Mouse (Mus musculus) CD8-positive naive resting alpha-beta T cell, adult 2 months (primary cell): ENCODE measurements at regions not wholly inside any gene's neighbourhood (a gene's known extent, or its start where the extent isn't known, plus 50 kb on each side); places are given as distances from the start of the nearest gene placed in this dataset.

Source experiments
- DNase-seq, 2 experiments: peaks; one replicate each; pipeline ENCODE4 v3.0.0; 2022; ENCODE audit warnings: low read depth in 2 of 2, low spot score in 2 of 2

DNA sequence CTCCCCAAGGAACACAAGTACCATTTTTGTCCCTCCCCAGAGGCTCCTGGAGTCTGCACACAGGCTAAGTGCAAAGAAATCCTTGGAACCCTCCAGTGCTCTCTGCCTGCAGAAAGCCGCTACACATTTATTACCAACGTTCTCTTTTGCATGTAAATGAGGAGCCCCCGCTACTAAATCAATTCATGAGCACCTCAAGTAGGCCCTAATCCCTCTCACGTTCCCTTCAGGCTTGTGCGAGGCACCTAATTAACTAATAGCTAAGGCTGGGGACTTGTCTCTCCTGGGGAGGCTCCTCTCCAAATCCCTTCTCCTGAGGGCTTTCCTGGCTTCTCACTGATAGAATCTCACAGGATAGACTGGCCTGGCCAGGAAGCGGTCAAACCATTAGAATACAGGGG, 568.6 kb upstream of the Adam5 start:
- DNase-seq = no peak

DNA sequence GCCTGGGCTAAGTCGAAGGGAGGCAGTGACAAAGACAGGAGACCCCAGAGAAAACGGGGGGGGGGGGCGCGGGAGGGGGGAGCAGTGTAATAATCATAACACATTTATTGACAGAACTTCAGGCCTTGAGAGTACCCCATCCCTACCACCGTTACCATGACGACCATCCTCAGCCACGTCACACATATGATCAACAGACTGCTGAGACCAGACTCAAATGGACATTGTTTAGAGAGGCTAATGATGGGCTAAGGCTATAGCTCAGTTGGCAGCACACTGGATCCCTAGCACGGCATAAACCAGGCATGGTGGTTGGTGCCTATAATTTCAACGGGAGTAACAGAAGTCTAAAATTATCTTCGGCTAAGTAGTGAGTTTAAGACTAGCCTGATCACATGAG, 565.8 kb upstream of the Adam5 start:
- no peak for DNase-seq

DNA sequence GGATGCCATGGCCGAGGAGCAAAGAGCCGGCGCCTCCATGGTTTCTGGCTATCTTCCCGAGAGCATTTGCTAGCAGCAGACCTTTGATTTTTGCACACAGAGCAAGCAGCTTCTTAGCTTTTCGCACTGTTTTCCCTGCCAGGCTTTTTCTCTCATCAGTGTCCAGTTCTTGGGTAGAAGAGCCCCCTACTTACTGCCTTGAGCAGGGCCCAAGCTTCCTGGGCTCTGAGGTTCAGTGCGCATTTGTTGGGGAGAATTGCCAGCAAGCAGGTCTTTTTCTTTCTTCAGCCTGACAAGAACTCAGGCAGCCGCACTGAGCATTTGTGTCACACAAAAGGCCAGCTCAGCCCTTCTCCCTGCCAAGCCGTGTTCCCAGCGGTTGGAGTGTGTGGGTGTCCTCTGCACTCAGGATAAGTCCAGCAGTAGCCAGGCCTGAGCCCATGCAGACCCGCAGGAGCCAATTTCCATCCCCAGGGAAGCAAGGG, 565.2 kb upstream of the Adam5 start:
- no peak for DNase-seq

DNA sequence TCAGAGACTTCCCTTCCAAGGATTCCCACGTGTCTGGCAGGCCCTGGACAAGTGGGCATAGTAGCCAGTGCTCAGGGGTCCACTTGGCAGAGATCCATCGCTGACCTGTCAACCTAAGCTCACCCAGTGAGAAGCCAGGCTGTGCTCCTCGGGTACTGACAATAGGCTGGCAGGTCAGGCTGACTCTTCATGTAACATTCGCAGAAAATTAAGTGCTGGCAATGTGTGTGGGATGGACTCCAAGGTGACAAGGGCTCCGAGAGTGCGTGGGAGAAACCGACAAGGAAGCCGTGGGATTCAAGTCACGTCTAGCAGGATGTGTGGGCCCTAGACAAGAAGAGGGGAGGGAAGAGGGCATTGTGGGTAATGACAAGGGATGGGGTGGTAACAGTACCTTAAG, 564.6 kb upstream of the Adam5 start:
- DNase-seq = no peak

DNA sequence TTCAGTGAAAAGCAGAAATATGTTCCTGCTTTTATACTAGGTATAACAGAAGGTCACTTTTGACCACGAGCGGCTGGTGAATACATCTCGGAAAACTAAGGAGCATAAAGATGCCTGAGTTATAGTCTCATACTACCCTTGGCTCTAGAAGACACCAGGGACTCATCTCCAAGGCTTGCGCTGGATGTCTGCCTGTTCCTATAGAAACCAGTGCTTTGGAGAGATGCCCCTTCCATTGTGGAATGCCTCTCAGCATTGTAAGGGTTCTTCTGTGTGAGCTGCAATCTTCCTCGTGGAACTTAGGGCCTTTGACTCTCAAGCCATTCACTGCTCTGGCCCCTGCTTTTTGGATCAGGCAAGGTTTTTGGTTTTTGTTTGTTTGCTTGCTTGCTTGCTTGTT, 561.0 kb upstream of the Adam5 start:
- DNase-seq = no peak

DNA sequence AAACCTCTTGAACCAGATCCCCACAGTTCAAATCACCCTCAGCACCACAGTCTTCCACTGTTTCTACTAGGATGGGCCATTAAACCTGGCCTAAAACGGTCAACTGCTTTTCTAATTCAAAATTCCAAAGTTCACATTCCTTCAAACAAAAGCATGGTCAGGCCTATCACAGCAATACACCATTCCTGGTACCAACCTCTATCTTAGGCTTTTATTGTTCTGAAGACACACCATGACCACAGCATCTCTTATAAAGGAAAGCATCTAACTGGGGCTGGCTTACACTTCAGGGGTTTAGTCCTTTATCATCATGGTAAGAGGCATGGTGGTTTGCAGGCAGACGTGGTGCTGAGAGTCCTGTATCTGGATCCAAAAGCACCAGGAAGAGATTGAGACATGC, 560.4 kb upstream of the Adam5 start:
- DNase-seq = no peak

DNA sequence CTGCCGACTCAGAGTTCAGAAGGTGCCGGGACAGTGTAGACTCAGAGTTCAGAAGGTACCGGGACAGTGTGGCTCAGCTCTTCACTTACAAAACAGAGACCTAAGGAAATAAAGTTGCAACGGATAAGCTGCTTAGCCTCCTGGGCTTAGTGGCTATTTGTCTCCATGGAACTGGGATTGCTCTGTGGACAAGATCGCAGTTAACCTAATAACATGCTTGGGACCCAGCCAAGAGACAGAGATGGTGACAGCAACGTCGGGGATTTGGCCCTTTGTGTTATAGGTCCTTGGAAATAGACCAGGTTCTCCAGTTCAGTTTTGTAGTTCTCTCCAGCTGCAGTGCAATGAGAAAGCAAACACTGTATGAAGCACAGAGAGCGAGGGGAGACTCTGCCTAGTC, 549.1 kb upstream of the Adam5 start:
- DNase-seq = no peak

DNA sequence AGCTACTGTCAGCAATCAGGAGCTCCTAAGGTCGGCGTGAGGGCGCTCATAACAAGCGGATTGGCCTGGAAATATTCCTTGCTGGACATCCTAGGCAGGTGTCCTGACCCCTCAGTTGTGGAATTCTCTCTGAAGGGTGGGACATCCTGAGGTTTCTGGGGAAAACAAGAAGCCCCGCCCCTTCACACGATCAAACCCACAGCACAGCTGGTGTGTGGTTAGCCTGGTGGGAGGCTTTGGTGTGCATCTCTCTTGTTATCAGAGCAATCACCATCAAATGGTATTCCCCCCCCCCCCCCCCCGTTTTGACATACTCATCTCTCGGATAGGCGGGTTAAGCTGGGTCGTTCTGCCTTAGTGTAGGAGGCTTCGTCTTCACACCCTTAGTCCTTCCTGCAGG, 546.8 kb upstream of the Adam5 start:
- DNase-seq = no peak

DNA sequence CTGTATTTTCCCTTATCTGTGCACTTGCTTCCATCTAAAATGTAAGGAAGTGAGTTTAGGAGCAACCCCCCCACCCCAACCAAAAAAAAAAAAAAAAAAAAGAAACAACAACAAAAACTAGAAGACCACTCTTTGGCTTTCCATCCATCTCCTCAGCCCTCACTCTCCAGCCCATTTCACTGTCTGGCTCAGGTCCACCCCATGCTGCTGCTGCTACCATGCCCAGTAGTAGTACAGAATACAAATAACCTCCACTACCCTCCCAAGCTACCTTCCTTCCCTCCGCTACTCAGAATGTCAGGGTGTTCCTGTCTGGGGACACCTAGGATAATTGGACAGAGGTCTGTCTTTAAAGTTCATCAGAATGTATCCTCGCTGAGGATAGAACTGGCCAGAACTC, 545.2 kb upstream of the Adam5 start:
- DNase-seq = no peak

DNA sequence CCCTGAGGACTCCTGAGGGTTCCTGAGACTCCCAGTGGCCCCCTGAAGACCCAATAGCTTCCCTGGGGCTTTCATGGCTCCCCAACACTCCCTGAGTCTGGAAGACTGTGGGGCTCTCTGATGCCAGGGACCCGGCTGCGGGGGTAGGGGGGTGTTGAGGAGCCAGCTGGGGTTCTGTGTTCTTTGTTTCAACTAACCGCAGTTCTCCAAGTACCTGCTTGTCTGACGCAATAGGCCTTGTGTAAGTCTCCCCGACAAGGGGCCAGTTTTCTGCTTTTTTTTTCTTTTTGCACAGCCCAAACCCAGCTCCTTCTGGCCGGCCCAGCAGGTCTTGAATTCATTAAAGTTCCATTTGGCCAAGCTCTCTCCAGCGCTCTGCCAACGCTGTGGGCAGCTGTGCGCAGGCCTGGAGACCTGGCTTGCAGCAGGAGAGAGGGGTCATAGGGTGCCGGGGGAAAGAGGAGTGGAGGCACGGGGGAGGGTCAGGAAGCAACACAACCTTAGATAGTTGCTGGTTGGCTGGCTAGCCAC, 544.5 kb upstream of the Adam5 start:
- DNase-seq = no peak

DNA sequence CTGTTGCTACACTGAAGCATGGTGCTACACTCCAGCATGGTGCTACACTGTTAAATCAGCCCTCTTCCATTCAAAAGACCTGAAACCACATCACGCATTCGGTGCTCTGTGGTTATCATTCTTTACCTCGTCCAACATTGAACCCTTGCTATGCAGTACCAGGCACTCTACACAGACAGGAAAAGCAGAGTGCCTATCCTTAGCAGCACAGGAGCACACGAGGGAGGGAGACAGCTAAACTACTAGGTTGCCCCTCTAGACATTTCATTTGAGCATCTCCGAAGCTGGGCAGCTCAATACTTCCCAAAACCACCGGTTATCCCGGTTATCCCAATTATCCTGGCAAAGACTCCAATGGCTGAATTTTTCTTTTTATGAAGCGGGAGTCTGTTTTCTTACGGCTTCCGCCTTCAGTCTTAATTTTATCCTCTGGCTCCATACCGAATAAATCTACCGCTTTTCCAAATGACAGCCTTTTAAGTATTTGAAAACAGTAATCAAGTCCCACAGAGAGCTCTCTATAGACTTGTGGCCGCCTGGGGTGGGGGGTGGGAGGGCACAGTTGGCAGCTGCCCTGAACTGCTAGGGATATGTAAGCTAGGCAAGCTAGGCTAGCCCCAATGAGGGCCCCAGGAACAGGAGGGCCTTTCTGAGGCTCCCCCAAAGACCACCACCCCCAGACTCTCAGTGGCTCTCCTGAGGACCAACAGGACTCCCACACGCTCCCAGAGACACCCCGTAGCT, 543.8 kb upstream of the Adam5 start:
- no peak for DNase-seq

DNA sequence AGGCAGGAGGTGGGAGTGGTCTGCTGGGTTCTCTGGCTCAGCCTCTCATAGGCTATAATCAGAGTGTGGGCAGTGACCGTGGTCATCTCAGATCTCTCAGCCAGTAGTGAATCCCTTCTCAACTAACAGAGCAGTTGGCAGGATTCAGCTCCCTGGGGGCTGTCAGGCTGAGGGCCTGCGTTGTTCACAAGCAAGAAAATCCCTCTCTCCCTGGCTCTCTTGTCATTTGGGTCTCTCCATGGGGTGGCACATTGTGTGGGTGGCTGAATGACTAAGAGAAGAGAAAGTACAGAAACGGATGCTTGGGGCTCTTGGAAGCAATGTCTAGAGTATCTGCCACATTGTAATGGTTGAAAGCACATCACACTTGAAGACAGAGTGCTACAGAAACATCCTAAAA, 542.0 kb upstream of the Adam5 start:
- DNase-seq = no peak

DNA sequence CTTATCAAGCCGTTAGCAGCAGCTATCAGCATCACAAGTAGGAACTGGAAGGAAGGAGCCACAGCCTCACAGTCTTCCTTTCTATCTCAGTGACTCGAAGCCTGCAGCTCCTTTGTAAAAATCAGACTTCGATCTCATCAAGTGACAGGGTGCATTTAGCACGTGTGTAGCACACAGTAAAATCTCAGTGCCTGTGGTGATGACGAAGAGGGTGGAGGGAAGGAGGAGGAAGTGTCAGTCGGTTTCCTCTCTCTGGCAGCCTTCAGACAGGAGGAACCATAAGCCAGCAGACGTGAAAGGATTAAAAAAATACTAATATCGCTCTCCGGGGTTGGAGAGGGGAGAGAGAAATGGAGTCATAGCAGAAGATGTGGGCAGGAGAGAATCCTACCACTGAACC, 538.5 kb upstream of the Adam5 start:
- peak in 1 of 2 experiments; percentile 13 for DNase-seq

DNA sequence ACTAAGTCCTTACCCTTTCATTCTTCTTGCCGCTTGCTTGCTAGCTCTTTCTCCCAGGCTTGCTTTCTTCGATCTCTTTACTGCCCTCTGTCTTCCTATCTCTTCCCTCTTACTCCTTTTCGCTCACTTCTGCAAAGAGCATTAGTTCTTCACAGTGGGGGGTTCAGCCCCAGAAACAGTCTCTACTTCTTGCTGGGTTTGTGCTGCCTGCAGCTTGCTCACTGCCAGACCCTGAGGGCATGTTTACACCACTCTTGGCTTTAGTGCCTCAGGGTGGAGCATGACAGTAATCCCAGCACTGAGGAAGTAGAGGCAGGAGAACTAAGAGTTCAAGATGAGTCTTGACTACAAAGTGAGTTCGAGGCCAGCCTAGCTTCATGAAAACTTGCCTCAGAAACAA, 538.0 kb upstream of the Adam5 start:
- DNase-seq = no peak

DNA sequence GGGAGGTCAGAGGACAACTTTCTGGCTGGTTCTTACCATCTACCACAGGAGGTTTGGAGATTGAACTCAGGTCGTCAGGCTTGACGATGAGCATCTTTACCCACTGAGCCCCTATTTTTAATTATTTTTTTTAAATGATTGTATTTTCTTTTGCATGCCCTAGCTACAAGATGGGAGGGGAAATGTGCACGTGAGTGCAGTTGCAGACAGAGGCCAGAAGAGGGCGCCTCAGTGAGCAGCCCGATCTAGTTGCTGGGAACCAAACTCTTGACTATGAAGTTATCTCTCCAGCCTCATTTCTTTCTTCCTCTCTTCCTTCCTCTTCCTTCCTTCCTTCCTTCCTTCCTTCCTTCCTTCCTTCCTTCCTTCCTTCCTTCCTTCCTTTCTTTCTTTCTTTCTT, 537.3 kb upstream of the Adam5 start:
- no peak for DNase-seq

DNA sequence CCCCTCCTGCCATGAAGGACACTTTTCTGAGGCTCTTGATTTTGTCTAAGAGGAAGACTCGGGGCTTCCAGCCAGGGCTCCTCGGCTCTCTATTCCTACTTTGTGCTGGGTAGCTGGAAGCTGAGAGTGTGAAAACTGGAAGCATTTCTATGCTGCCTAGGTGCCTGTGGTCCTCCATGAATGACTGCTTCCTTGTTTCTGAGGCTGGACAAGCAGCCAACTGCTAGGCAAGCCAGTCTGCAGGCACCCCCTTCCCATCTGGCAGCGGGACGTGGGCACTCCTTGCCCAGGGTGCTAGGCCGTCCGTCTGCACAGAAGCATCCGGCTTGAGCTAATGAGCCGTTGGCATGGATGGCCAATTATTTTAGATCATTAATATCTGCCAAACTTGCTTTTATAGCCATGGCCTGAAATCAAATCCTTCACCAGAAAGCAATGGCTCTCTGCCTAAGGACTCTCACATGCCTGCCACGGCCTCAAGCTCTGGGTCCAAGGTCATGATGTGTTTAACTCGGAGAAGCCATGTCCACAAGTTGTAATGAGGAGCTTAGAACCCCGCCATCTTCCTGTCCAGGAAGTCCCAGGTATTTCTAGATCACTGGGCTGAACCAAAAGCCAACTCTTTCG, 534.5 kb upstream of the Adam5 start:
- DNase-seq = no peak

DNA sequence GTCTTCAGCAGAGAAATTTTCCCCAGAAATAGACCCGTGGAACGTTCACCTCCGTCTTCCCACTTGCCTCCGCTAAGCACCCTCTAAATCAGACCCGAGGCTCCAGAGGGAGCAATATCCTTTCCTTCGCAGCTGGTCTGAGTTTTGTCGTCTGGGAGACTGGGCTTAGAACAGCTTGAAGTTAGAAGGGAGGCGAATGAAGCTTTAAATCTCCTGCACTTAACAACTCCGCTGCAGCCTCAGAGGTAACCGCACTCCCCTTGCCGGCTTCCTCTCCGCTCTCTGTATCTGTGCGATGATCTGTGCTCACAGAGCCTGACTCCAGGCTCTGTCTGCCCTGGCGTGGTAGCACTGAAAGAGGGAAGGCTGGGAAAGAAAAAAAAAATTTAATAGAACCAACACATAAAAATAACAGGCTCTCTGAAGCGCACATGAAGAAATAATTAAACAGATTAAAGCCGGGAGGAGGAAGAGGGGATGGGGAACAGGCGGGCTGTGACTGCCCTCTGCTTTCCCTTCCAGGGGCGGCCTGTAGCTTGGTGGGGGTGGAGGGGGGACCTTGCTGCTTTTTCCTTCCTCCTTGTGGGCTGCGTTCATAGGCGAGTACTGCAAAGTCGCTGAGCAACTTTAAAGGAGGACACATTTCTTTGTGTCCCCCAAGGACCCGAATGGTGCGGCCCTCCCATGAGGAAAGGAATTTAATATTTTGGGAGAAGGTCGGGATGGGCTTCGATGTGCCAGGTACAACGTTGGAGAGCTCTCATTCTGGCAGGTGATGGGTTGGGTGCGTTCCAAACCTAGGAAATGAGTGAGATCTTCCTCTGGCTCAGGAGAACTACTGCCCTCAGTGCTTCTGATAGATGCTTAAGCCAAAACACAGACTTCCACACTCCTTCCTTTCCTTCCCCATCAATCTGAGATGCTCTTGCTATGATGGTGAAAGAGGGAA, 529.9 kb upstream of the Adam5 start:
- peak; percentile 16 to 23 for DNase-seq

DNA sequence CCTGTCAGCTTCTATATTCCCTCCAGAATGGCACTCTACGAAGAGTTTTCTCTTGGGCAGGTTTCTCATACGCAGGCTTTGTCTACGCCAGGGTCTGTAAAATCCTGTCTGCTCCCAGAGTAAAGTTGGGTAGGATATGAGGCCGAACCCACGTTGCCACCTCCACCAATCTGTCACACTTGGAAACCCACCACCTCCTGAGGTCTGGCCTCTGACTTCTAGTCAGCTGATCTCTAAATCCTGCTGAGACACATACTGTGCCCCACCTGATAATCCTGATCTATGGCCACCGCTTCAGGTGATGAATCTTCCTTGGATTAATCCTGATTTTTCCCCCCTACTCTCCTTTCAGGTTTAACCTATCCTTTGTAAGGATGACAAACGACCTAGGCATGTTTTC, 529.2 kb upstream of the Adam5 start:
- no peak for DNase-seq

DNA sequence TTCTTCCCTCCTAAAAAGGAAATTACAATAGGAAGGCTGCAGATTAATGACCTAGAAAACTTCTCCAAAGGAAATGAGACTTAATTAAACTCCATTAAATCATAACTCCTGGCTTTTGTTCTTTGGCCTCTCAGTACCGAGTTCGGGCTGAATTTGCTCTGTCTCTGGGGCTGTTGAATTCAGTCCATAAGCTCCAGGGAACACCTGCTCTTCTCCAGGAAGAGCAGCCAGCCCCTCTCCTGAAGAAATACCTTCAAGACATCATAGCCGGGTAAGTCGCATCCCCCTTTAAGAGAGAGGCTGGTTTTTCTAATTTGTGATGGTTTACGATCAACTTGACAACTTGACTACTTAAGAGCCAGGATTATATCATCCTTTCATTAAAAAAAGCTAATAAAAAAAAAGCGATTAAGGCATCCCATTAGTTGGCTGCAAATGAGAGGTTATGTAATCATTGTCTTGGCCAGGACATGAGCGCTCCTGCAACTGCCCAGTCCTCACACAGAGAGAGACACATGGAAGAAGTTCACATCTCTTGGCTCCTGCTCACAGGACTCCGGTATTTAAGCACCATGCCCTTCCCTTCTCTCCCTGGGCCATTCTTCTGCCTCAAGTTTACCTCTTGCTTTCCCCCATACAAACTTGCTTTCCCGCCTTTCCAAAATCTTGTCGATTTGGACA, 524.0 kb upstream of the Adam5 start:
- no peak for DNase-seq

DNA sequence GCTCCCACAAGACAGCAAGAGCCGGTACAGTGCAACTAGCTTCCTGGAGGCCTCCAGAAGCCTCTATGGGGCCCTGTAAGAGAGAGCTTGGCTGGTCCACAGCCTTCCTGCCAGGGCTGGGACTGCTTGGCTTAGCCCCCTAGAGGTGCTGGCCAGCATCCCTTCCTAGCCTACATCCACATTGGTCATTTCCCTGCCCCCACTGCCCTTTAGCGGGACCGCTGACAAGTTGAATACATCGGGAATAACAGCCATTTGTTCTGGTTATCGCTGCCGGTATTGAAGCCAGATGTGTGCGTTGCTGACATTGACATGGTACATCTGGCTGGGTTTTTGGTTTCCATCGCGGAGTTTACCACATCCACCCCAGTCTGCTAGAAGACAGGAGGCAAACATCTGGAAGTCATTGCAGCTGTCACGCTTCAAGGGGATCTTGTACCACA, 519.0 kb upstream of the Adam5 start:
- no peak for DNase-seq

DNA sequence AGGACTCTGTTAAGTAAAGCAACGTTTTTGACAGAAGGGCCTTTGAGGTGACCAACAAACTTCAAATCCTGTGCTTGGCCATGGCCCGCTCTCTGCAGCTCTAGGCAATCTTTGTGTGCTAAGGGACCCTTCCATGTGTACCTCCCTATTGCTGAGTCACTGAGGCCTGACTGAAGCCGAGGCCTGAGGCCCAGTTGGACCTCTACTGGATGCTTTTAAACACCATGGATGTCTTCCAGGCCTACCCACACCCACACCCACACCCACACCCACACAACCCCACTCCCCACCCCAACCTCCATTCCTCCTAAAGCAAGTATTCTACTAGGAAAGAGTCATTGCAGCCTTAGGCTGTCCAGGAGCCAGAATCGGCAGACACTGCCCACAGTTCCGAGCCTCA, 518.3 kb upstream of the Adam5 start:
- DNase-seq = no peak
